Comparison of ENCODE assay signal across 9 mouse cellular contexts in genomic region chr2:38336606-38337005, GRCm38 (mm10). TPM values are rescaled to one million over a fixed set of nuclear protein-coding genes. Genes with fewer than 3 reads are reported as not detected.
A peak's percentile ranks its signal among the peaks of the same experiment; 100 is the strongest.
DNase-seq lines count a peak whose midpoint lies in the region; ATAC-seq and TF ChIP-seq lines count a peak whose summit lies in the region.
"Had no signal": no experiment of that assay in that cellular context is flagged by ENCODE, and none has a peak within 500 bp of the region (broad histone marks: within the 10 kb centered on the region; RNA-seq: fewer than 3 reads in every experiment).

No protein-coding gene starts in this region.

- TF ChIP-seq CTCF in kidney, postnatal 0 days (IDR thresholded peaks at IDR 0.05; ENCODE audit: low read depth) = no peak

- H3K36me3 ChIP-seq in kidney, postnatal 0 days (ENCODE audit: insufficient read depth, low read length) = no peaks in the 10 kb centered on the region
- H3K36me3 ChIP-seq in hindbrain, embryonic 12.5 days = no peaks in the 10 kb centered on the region
- H3K36me3 ChIP-seq in midbrain, embryonic 15.5 days (replicated peaks) = no peaks in the 10 kb centered on the region

- peaks cover 10% of the 10 kb centered on the region; the same call in 1 of the 2 replicates for H3K4me1 ChIP-seq in kidney, postnatal 0 days (replicated peaks; ENCODE audit: insufficient read depth, low read length)
- H3K4me1 ChIP-seq in hindbrain, embryonic 12.5 days = peaks cover 20% of the 10 kb centered on the region
- peaks cover 16% of the 10 kb centered on the region for H3K4me1 ChIP-seq in midbrain, embryonic 15.5 days

- intact Hi-C loops in left cerebral cortex, postnatal 4 days (cut with DNase I) = no loop called here
- intact Hi-C loops in left cerebral cortex, postnatal 10 days (cut with DNase I) = no loop called here

- H3K27me3 ChIP-seq in kidney, postnatal 0 days (ENCODE audit: insufficient read depth, low read length) = peaks cover 55% of the 10 kb centered on the region
- H3K27me3 ChIP-seq in hindbrain, embryonic 12.5 days = peaks cover 89% of the 10 kb centered on the region
- peaks cover 52% of the 10 kb centered on the region for H3K27me3 ChIP-seq in midbrain, embryonic 15.5 days (replicated peaks)

- WGBS in kidney, postnatal 0 days = 3% methylated on average over 17 of the region's 17 CpGs
- WGBS in hindbrain, embryonic 12.5 days = under 1% methylated on average over 17 of the region's 17 CpGs
- 4% methylated on average over 17 of the region's 17 CpGs for WGBS in midbrain, embryonic 15.5 days

- H3K4me3 ChIP-seq in kidney, postnatal 0 days (replicated peaks; ENCODE audit: low read depth, low read length) = no peak overlapping the region
- no peak overlapping the region for H3K4me3 ChIP-seq in hindbrain, embryonic 12.5 days
- 0 out of 2 replicates have a peak overlapping the region, but pooled peaks have one; percentile 2 for H3K4me3 ChIP-seq in midbrain, embryonic 15.5 days

- ATAC-seq in kidney, postnatal 0 days (replicated peaks; ENCODE audit: low FRiP score, low read depth) = no peak
- no peak for ATAC-seq in hindbrain, embryonic 12.5 days (ENCODE audit: low FRiP score)
- ATAC-seq in midbrain, embryonic 15.5 days (replicated peaks) = 0 out of 2 replicates have a peak, but pooled peaks have one; percentile 20

- no peaks in the 10 kb centered on the region for H3K9me3 ChIP-seq in kidney, postnatal 0 days (replicated peaks; ENCODE audit: low read length)
- H3K9me3 ChIP-seq in hindbrain, embryonic 12.5 days (replicated peaks) = no peaks in the 10 kb centered on the region
- H3K9me3 ChIP-seq in midbrain, embryonic 15.5 days = no peaks in the 10 kb centered on the region

- H3K4me2 ChIP-seq in kidney, postnatal 0 days (ENCODE audit: low read length) = 0 out of 2 replicates have a peak overlapping the region, but pooled peaks have one; percentile 21
- peak overlapping the region; percentile 28; the same call in 1 of the 2 replicates for H3K4me2 ChIP-seq in hindbrain, embryonic 12.5 days (replicated peaks)
- H3K4me2 ChIP-seq in midbrain, embryonic 15.5 days = peak overlapping the region; percentile 16; the same call in 1 of the 2 replicates

- DNase-seq in kidney, postnatal 0 days (ENCODE audit: low spot score) = no peak
- no peak for DNase-seq in kidney, adult 18-20 months
- DNase-seq in embryo, embryonic 11 days = peak; percentile 75
- DNase-seq in left cerebral cortex, postnatal 4 days = no peak
- no peak for DNase-seq in left cerebral cortex, postnatal 10 days (ENCODE audit: extremely low spot score in 1 of 2, low spot score in 2 of 2)
- DNase-seq in cerebellum, postnatal 36 days = no peak

- H3K9ac ChIP-seq in kidney, postnatal 0 days (ENCODE audit: low read depth, low read length) = no peak overlapping the region
- H3K9ac ChIP-seq in hindbrain, embryonic 12.5 days = no peak overlapping the region
- H3K9ac ChIP-seq in midbrain, embryonic 15.5 days = no peak overlapping the region
- H3K9ac ChIP-seq: liver, embryonic 14.5 days had no signal

- H3K27ac ChIP-seq in kidney, postnatal 0 days = no peak overlapping the region
- no peak overlapping the region for H3K27ac ChIP-seq in hindbrain, embryonic 12.5 days
- H3K27ac ChIP-seq in midbrain, embryonic 15.5 days = no peak overlapping the region
- H3K27ac ChIP-seq: liver, embryonic 14.5 days had no signal

RNA-seq across cellular contexts. Expression of gene Lhx2, which starts 2.5 kb away (rescaled TPM):
- polyA plus RNA-seq in kidney, postnatal 0 days (2015; fragmentation: Nextera tagmentation; extraction: Ambion mirVana) = 0.07 TPM in 1 of 2 replicates, not detected in the other
- polyA plus RNA-seq in hindbrain, embryonic 12.5 days (2016; fragmentation: Nextera tagmentation; extraction: Ambion mirVana) = 31.0 and 31.2 TPM in 2 replicates
- polyA plus RNA-seq in midbrain, embryonic 15.5 days (2015; fragmentation: Nextera tagmentation; extraction: Ambion mirVana) = 47.3 and 58.4 TPM in 2 replicates
- total RNA-seq in left cerebral cortex, postnatal 4 days (2021) = 100 to 1,000 TPM; 110 to 128 TPM
- total RNA-seq in left cerebral cortex, postnatal 10 days (2021) = 10 to 100 TPM; 76.1 to 77.7 TPM

RNA-seq across cellular contexts. Expression of gene Dennd1a, which starts 49.4 kb away (rescaled TPM):
- 10.1 and 10.6 TPM in 2 replicates for polyA plus RNA-seq in kidney, postnatal 0 days (2015; fragmentation: Nextera tagmentation; extraction: Ambion mirVana)
- polyA plus RNA-seq in hindbrain, embryonic 12.5 days (2016; fragmentation: Nextera tagmentation; extraction: Ambion mirVana) = 16.4 and 17.9 TPM in 2 replicates
- 25.5 and 26.1 TPM in 2 replicates for polyA plus RNA-seq in midbrain, embryonic 15.5 days (2015; fragmentation: Nextera tagmentation; extraction: Ambion mirVana)
- 10 to 100 TPM; 70.7 to 75.7 TPM for total RNA-seq in left cerebral cortex, postnatal 4 days (2021)
- 10 to 100 TPM; 72.2 to 73.0 TPM for total RNA-seq in left cerebral cortex, postnatal 10 days (2021)

Comparison
In these comparisons a context has a peak if more than half of its experiments do, and no peak if none do; other contexts are left out.
1. RNA of gene Lhx2, which starts 2.5 kb away (polyA plus RNA-seq): 47.3 to 58.4 TPM in midbrain, embryonic 15.5 days and 31.0 to 31.2 TPM in hindbrain, embryonic 12.5 days; 0.07 TPM in kidney, postnatal 0 days; every median in the first group is over 10 times any median in the second.
2. Peak in every context shown above with its lines, with median percentiles within 50 percentile points of each other: H3K4me2 ChIP-seq.